ENCODE assay signal across 7 mouse cellular contexts in genomic region chr11:3648964-3649841, GRCm38 (mm10). TPM values are rescaled to one million over a fixed set of nuclear protein-coding genes. Genes with fewer than 3 reads are reported as not detected.
DNase-seq lines count a peak whose midpoint lies in the region; ATAC-seq lines count a peak whose summit lies in the region.

TSS of gene Morc2a (plus strand) at chr11:3649191.

- peak within 1 kb of the TSS; percentile 80 for H3K4me3 ChIP-seq in intestine, embryonic 16.5 days (ENCODE audit: low read length)
- H3K4me3 ChIP-seq in midbrain, embryonic 11.5 days (ENCODE audit: low read depth, low read length) = peak within 1 kb of the TSS; percentile 96

- H3K9ac ChIP-seq in intestine, embryonic 16.5 days (ENCODE audit: low read depth, low read length) = peak within 1 kb of the TSS; percentile 92
- peak within 1 kb of the TSS; percentile 97 for H3K9ac ChIP-seq in midbrain, embryonic 11.5 days (ENCODE audit: low read length)

- peak; percentile 98 for ATAC-seq in intestine, embryonic 16.5 days
- ATAC-seq in midbrain, embryonic 11.5 days (ENCODE audit: low FRiP score) = peak; percentile 98

- H3K4me2 ChIP-seq in intestine, embryonic 16.5 days (ENCODE audit: low read depth, low read length) = peak within 1 kb of the TSS; percentile 91
- peak within 1 kb of the TSS; percentile 75 for H3K4me2 ChIP-seq in midbrain, embryonic 11.5 days

- H3K4me1 ChIP-seq in intestine, embryonic 16.5 days (ENCODE audit: control insufficient read depth, insufficient read depth, low read length) = peaks cover 10% of the 10 kb centered on the region
- peaks cover 4% of the 10 kb centered on the region; the same call in 1 of the 2 replicates for H3K4me1 ChIP-seq in midbrain, embryonic 11.5 days (ENCODE audit: control insufficient read depth, insufficient read depth, low read length)

- no peaks in the 10 kb centered on the region for H3K27me3 ChIP-seq in intestine, embryonic 16.5 days (replicated peaks; ENCODE audit: control insufficient read depth, insufficient read depth, low read length)
- no peaks in the 10 kb centered on the region for H3K27me3 ChIP-seq in midbrain, embryonic 11.5 days (ENCODE audit: control insufficient read depth, insufficient read depth, low read length)

- peak; percentile 95 for DNase-seq in adrenal gland, adult 8-10 months
- DNase-seq in embryo, embryonic 9.5 days (ENCODE audit: extremely low spot score) = peak; percentile 95
- peak; percentile 91 to 95 for DNase-seq in gastrocnemius, postnatal 4 days (ENCODE audit: low spot score in 2 of 2)
- DNase-seq in left cerebral cortex, postnatal 36 days (ENCODE audit: low spot score in 2 of 2) = peak; percentile 96
- DNase-seq in midbrain, embryonic 11.5 days (ENCODE audit: low spot score, missing footprints) = peak; percentile 99
- peak; percentile 97 for DNase-seq in skeletal muscle tissue, adult 2 months (ENCODE audit: low read depth, low spot score)

- H3K27ac ChIP-seq in intestine, embryonic 16.5 days (ENCODE audit: low read length) = peak within 1 kb of the TSS; percentile 96
- H3K27ac ChIP-seq in midbrain, embryonic 11.5 days (ENCODE audit: low read depth, low read length) = peak within 1 kb of the TSS; percentile 85

- under 1% methylated on average over 79 of the region's 81 CpGs for WGBS in intestine, embryonic 16.5 days
- under 1% methylated on average over 80 of the region's 81 CpGs for WGBS in midbrain, embryonic 11.5 days

- peaks cover 5% of the 10 kb centered on the region; the same call in 1 of the 2 replicates for H3K9me3 ChIP-seq in intestine, embryonic 16.5 days (ENCODE audit: control insufficient read depth, low read length)
- peaks cover 14% of the 10 kb centered on the region for H3K9me3 ChIP-seq in midbrain, embryonic 11.5 days (ENCODE audit: control insufficient read depth, low read length)

- peaks cover 19% of the 10 kb centered on the region for H3K36me3 ChIP-seq in intestine, embryonic 16.5 days (ENCODE audit: control insufficient read depth, insufficient read depth, low read length)
- H3K36me3 ChIP-seq in midbrain, embryonic 11.5 days (ENCODE audit: control insufficient read depth, insufficient read depth, low read length) = peaks cover 25% of the 10 kb centered on the region

- intact Hi-C loops in left cerebral cortex, postnatal 36 days (cut with DNase I) = loop anchor here (5.0 kb wide), 1 partner anchor 112 kb away; no protein-coding TSS in a partner anchor

RNA-seq across cellular contexts. Expression of gene Morc2a, which starts in this region (rescaled TPM):
- 10 to 100 TPM; 44.6 to 64.3 (median 51.3) TPM for total RNA-seq in adrenal gland, adult 8-10 months (2022)
- total RNA-seq in gastrocnemius, postnatal 4 days (2021) = 10 to 100 TPM; 31.3 to 32.1 TPM
- polyA plus RNA-seq in intestine, embryonic 16.5 days (2015; fragmentation: Nextera tagmentation; extraction: Ambion mirVana) = 17.1 and 18.1 TPM in 2 replicates
- 10 to 100 TPM; 33.4 to 47.0 TPM for total RNA-seq in left cerebral cortex, postnatal 36 days (2021)
- 27.3 and 28.1 TPM in 2 replicates for polyA plus RNA-seq in midbrain, embryonic 11.5 days (2014; fragmentation: Nextera tagmentation; extraction: Ambion mirVana)

Comparison
In these comparisons a context has a peak if more than half of its experiments do, and no peak if none do; other contexts are left out.
1. Peak in every context shown above with its lines: DNase-seq, ATAC-seq, H3K4me3 ChIP-seq and H3K27ac ChIP-seq.